Mouse (Mus musculus) bone marrow, adult 2 months (tissue): Measurements from ENCODE around the gene Fbxw4.

Source experiments
- CTCF ChIP-seq: fragments of 200-500 bp; IDR thresholded peaks from 2 replicates; pipeline ENCODE4 v1.5.1; 2011; ENCODE audit warnings: low read length, control low read depth; ENCODE audit not compliant: control insufficient read depth, insufficient read depth
- POLR2A ChIP-seq: fragments of 200-500 bp; IDR thresholded peaks from 2 replicates; pipeline ENCODE4 v1.6.1; 2011; ENCODE audit warnings: low read depth, mild to moderate bottlenecking, control low read depth, low read length, borderline replicate concordance; ENCODE audit not compliant: control insufficient read depth

DNA sequence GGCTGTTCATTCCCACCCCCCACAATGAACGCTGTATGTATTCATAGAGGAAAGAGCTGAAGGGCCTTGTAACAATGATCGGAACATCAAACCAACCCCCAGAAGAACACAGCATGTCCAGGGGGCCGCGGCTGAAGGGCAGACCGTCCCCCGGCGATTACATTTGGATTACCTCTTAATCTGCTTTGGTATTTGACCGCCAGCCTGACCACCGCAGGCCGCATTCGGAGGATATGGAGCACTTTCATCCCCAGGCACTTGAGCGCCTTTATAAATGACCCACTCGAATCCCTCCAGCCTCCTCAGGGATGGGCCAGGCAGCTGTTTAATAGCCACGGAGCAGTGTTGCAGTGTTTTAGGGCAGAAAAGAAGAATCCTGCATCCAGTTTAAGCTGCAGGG, 92.7 kb downstream of the Fbxw4 start:
- TF ChIP-seq CTCF = no peak
- TF ChIP-seq POLR2A = no peak
